Mouse (Mus musculus): ENCODE measurements around the gene Ak8. TPM values are rescaled to one million over a fixed set of nuclear protein-coding genes. Genes with fewer than 3 reads are reported as not detected.
A peak's percentile ranks its signal among the peaks of the same experiment; 100 is the strongest.

The Ak8 gene
- polyA plus RNA-seq, 1 experiment from 2014 or later: 0.74 TPM

GRCm38 (mm10) chr2:28774073-28774472, 74.1 kb downstream of the Ak8 start:
- Histone ChIP-seq H3K9me3 (no peaks in the 10 kb centered on the region), H3K4me2 (replicated peaks) (no peak overlapping the region), H3K27me3 (peaks cover 8% of the 10 kb centered on the region), H3K27ac (no peak overlapping the region), H3K4me3 (no peak overlapping the region), H3K36me3 (no peaks in the 10 kb centered on the region), H3K4me1 (peaks cover 15% of the 10 kb centered on the region), H3K9ac (no peak overlapping the region)
- 31% methylated on average over 8 of the region's 8 CpGs for WGBS
- ATAC-seq (ENCODE audit: low FRiP score, low read depth): no peak

- WGBS: 51% methylated on average over 2 of the region's 2 CpGs
- no peak overlapping the region for H3K4me3 ChIP-seq
Observed at GRCm38 (mm10) chr2:28776728-28777127, 76.8 kb downstream of the Ak8 start.

GRCm38 (mm10) chr2:28780001-28780782, 80.2 kb downstream of the Ak8 start:
- H3K4me3 ChIP-seq: no peak overlapping the region
- H3K9ac ChIP-seq: no peak overlapping the region
- H3K4me2 ChIP-seq (replicated peaks): no peak overlapping the region
- no peak for ATAC-seq (ENCODE audit: low FRiP score, low read depth)
- H3K36me3 ChIP-seq: no peaks in the 10 kb centered on the region
- H3K4me1 ChIP-seq: 0 out of 2 replicates have a peak, but pooled peaks cover 5% of the 10 kb centered on the region
- no peaks in the 10 kb centered on the region for H3K9me3 ChIP-seq
- WGBS: 49% methylated on average over 16 of the region's 16 CpGs
- peaks cover 14% of the 10 kb centered on the region for H3K27me3 ChIP-seq
- H3K27ac ChIP-seq: no peak overlapping the region

More at GRCm38 (mm10) chr2:28776728-28777127, 76.8 kb downstream of the Ak8 start:
- H3K9ac ChIP-seq: no peak overlapping the region
- no peaks in the 10 kb centered on the region for H3K36me3 ChIP-seq
- peaks cover 18% of the 10 kb centered on the region for H3K27me3 ChIP-seq
- H3K4me2 ChIP-seq (replicated peaks): no peak overlapping the region
- H3K9me3 ChIP-seq: no peaks in the 10 kb centered on the region
- 0 out of 2 replicates have a peak, but pooled peaks cover 5% of the 10 kb centered on the region for H3K4me1 ChIP-seq
- ATAC-seq (ENCODE audit: low FRiP score, low read depth): no peak
- no peak overlapping the region for H3K27ac ChIP-seq

- Histone ChIP-seq H3K4me3 (no peak overlapping the region), H3K4me1 (0 out of 2 replicates have a peak, but pooled peaks cover 5% of the 10 kb centered on the region), H3K4me2 (replicated peaks) (no peak overlapping the region), H3K36me3 (no peaks in the 10 kb centered on the region), H3K9ac (no peak overlapping the region), H3K27ac (no peak overlapping the region), H3K9me3 (no peaks in the 10 kb centered on the region), H3K27me3 (peaks cover 14% of the 10 kb centered on the region)
- 91% methylated on average over 4 of the region's 4 CpGs for WGBS
- no peak for ATAC-seq (ENCODE audit: low FRiP score, low read depth)
Observed at GRCm38 (mm10) chr2:28781310-28781709, 81.3 kb downstream of the Ak8 start.

GRCm38 (mm10) chr2:28786355-28787066, 86.5 kb downstream of the Ak8 start:
- Histone ChIP-seq H3K36me3 (no peaks in the 10 kb centered on the region), H3K27ac (no peak overlapping the region), H3K4me2 (replicated peaks) (no peak overlapping the region), H3K4me1 (no peaks in the 10 kb centered on the region), H3K9ac (no peak overlapping the region), H3K9me3 (no peaks in the 10 kb centered on the region), H3K4me3 (no peak overlapping the region), H3K27me3 (peaks cover 5% of the 10 kb centered on the region; the same call in 1 of the 2 replicates)
- no peak for ATAC-seq (ENCODE audit: low FRiP score, low read depth)
- WGBS: 71% methylated on average over 16 of the region's 16 CpGs

GRCm38 (mm10) chr2:28787067-28787619, 87.2 kb downstream of the Ak8 start:
- Histone ChIP-seq H3K27me3 (peaks cover 9% of the 10 kb centered on the region; the same call in 1 of the 2 replicates), H3K9ac (no peak overlapping the region), H3K4me1 (no peaks in the 10 kb centered on the region), H3K9me3 (no peaks in the 10 kb centered on the region), H3K4me2 (replicated peaks) (no peak overlapping the region), H3K36me3 (no peaks in the 10 kb centered on the region), H3K27ac (no peak overlapping the region), H3K4me3 (no peak overlapping the region)
- 74% methylated on average over 6 of the region's 6 CpGs for WGBS
- ATAC-seq (ENCODE audit: low FRiP score, low read depth): no peak

GRCm38 (mm10) chr2:28792931-28793610, 93.1 kb downstream of the Ak8 start:
- H3K4me2 ChIP-seq (replicated peaks): peak overlapping the region; percentile 45

GRCm38 (mm10) chr2:28794623-28795022, 94.7 kb downstream of the Ak8 start:
- no peak overlapping the region for H3K4me3 ChIP-seq
- H3K9me3 ChIP-seq: no peaks in the 10 kb centered on the region
- H3K36me3 ChIP-seq: no peaks in the 10 kb centered on the region
- no peak overlapping the region for H3K4me2 ChIP-seq (replicated peaks)
- ATAC-seq (ENCODE audit: low FRiP score, low read depth): no peak
- H3K4me1 ChIP-seq: peaks cover 25% of the 10 kb centered on the region
- H3K27ac ChIP-seq: no peak overlapping the region
- H3K27me3 ChIP-seq: peaks cover 29% of the 10 kb centered on the region
- H3K9ac ChIP-seq: no peak overlapping the region
- WGBS: 74% methylated on average over 5 of the region's 5 CpGs

More at GRCm38 (mm10) chr2:28792931-28793610, 93.1 kb downstream of the Ak8 start:
- 17% methylated on average over 6 of the region's 6 CpGs for WGBS
- H3K27me3 ChIP-seq: peaks cover 30% of the 10 kb centered on the region
- no peaks in the 10 kb centered on the region for H3K9me3 ChIP-seq
- peak; percentile 87 for ATAC-seq (ENCODE audit: low FRiP score, low read depth)
- H3K36me3 ChIP-seq: no peaks in the 10 kb centered on the region
- H3K4me1 ChIP-seq: peaks cover 21% of the 10 kb centered on the region
- no peak overlapping the region for H3K27ac ChIP-seq
- no peak overlapping the region for H3K9ac ChIP-seq
- H3K4me3 ChIP-seq: no peak overlapping the region

GRCm38 (mm10) chr2:28796298-28796697, 96.3 kb downstream of the Ak8 start:
- no peak for ATAC-seq (ENCODE audit: low FRiP score, low read depth)
- Histone ChIP-seq H3K36me3 (no peaks in the 10 kb centered on the region), H3K4me2 (replicated peaks) (no peak overlapping the region), H3K4me3 (no peak overlapping the region), H3K27me3 (peaks cover 33% of the 10 kb centered on the region), H3K4me1 (peaks cover 25% of the 10 kb centered on the region), H3K9ac (no peak overlapping the region), H3K27ac (no peak overlapping the region), H3K9me3 (no peaks in the 10 kb centered on the region)
- WGBS: 59% methylated on average over 8 of the region's 8 CpGs

- WGBS: 14% methylated on average over 18 of the region's 18 CpGs
- no peak for ATAC-seq (ENCODE audit: low FRiP score, low read depth)
- Histone ChIP-seq H3K9me3 (no peaks in the 10 kb centered on the region), H3K4me2 (replicated peaks) (0 out of 2 replicates have a peak overlapping the region, but pooled peaks have one; percentile 3), H3K9ac (no peak overlapping the region), H3K27ac (no peak overlapping the region), H3K4me1 (peaks cover 28% of the 10 kb centered on the region), H3K27me3 (peaks cover 39% of the 10 kb centered on the region), H3K36me3 (no peaks in the 10 kb centered on the region), H3K4me3 (no peak overlapping the region)
Observed at GRCm38 (mm10) chr2:28797490-28798106, 97.6 kb downstream of the Ak8 start.

- Histone ChIP-seq H3K27me3 (peaks cover 47% of the 10 kb centered on the region), H3K4me2 (replicated peaks) (no peak overlapping the region), H3K4me1 (peaks cover 25% of the 10 kb centered on the region)
Observed at GRCm38 (mm10) chr2:28798390-28798789, 98.4 kb downstream of the Ak8 start.

More at GRCm38 (mm10) chr2:28798390-28798789, 98.4 kb downstream of the Ak8 start:
- no peak for ATAC-seq (ENCODE audit: low FRiP score, low read depth)
- 30% methylated on average over 3 of the region's 3 CpGs for WGBS
- no peak overlapping the region for H3K27ac ChIP-seq
- no peak overlapping the region for H3K4me3 ChIP-seq
- H3K9ac ChIP-seq: no peak overlapping the region
- no peaks in the 10 kb centered on the region for H3K36me3 ChIP-seq
- H3K9me3 ChIP-seq: no peaks in the 10 kb centered on the region

All from limb, embryonic 13.5 days (tissue).